Mouse (Mus musculus) heart, postnatal 14 days (tissue): Measurements from ENCODE around the gene Cables2. TPM values are rescaled to one million over a fixed set of nuclear protein-coding genes. Genes with fewer than 3 reads are reported as not detected.

ENCODE experiments used
- DNase-seq, 2 experiments: peaks; one replicate each; pipeline ENCODE4 v3.0.0; 2021 to 2022
- intact Hi-C: fragments of 180-260 bp; cut with DNase I; formaldehyde crosslinking; loops from one replicate; pipeline ENCODE4 v1.15.1; 2025
- total RNA-seq, 2 experiments: library from RNA; stranded (reverse); gene quantifications; 2 replicates each; pipeline ENCODE4 v1.2.3; 2021

Cables2 gene
- total RNA-seq, 2 experiments from 2014 or later = 14.3 to 14.6 TPM

GRCm38 (mm10) chr2:180257963-180258865 lies 15.1 kb downstream of the Cables2 start:
- intact Hi-C loops = loop anchor here (10.0 kb wide), 1 partner anchor 343 kb away; no protein-coding TSS in a partner anchor
- DNase-seq = no peak

GRCm38 (mm10) chr2:180257001-180257521 lies 16.2 kb downstream of the Cables2 start, which contains the start of gene Rps21:
TSS of gene Rps21 (plus strand) at chr2:180257377.
- peak; percentile 96 to 97 for DNase-seq
- intact Hi-C loops = loop anchor here (10.0 kb wide), 1 partner anchor 342 kb away; no protein-coding TSS in a partner anchor

- intact Hi-C loops = loop anchor here (10.0 kb wide), 1 partner anchor 342 kb away; no protein-coding TSS in a partner anchor
- no peak for DNase-seq
These were observed 16.8 kb downstream of the Cables2 start for GRCm38 (mm10) chr2:180256296-180257000.

- intact Hi-C loops = loop anchor here (10.0 kb wide), 1 partner anchor 341 kb away; no protein-coding TSS in a partner anchor
These were observed 17.6 kb downstream of the Cables2 start for GRCm38 (mm10) chr2:180255701-180256100.

GRCm38 (mm10) chr2:180254436-180255209 lies 18.7 kb downstream of the Cables2 start:
- no peak for DNase-seq

More at GRCm38 (mm10) chr2:180255701-180256100, 17.6 kb downstream of the Cables2 start:
- DNase-seq = no peak

GRCm38 (mm10) chr2:180251838-180252237 lies 21.5 kb downstream of the Cables2 start:
- intact Hi-C loops = loop anchor here (2.0 to 10.0 kb wide), 3 partner anchors 43 to 337 kb away; no protein-coding TSS in a partner anchor
- DNase-seq = no peak

More at GRCm38 (mm10) chr2:180254436-180255209, 18.7 kb downstream of the Cables2 start:
- intact Hi-C loops = loop anchor here (10.0 kb wide), 1 partner anchor 340 kb away; no protein-coding TSS in a partner anchor

- intact Hi-C loops = loop anchor here (2.0 to 10.0 kb wide), 3 partner anchors 42 to 336 kb away; no protein-coding TSS in a partner anchor
- peak; percentile 80 to 89 for DNase-seq
These were observed 22.2 kb downstream of the Cables2 start for GRCm38 (mm10) chr2:180250930-180251611.

- intact Hi-C loops = no loop called here
- no peak for DNase-seq
These were observed 24.2 kb downstream of the Cables2 start for GRCm38 (mm10) chr2:180248947-180249660.

GRCm38 (mm10) chr2:180247916-180248315 lies 25.4 kb downstream of the Cables2 start:
- intact Hi-C loops = no loop called here

GRCm38 (mm10) chr2:180243108-180243507 lies 30.2 kb downstream of the Cables2 start:
- intact Hi-C loops = no loop called here
- no peak for DNase-seq

More at GRCm38 (mm10) chr2:180247916-180248315, 25.4 kb downstream of the Cables2 start:
- DNase-seq = no peak

GRCm38 (mm10) chr2:180238591-180238990 lies 34.7 kb downstream of the Cables2 start:
- intact Hi-C loops = no loop called here
- no peak for DNase-seq

- intact Hi-C loops = no loop called here
- DNase-seq = no peak
These were observed 35.5 kb downstream of the Cables2 start for GRCm38 (mm10) chr2:180237601-180238345.

- intact Hi-C loops = no loop called here
- DNase-seq = no peak
These were observed 36.4 kb downstream of the Cables2 start for GRCm38 (mm10) chr2:180236930-180237329.

- DNase-seq = no peak
- intact Hi-C loops = no loop called here
These were observed 36.8 kb downstream of the Cables2 start for GRCm38 (mm10) chr2:180236500-180236899.

- no peak for DNase-seq
- intact Hi-C loops = no loop called here
These were observed 37.5 kb downstream of the Cables2 start for GRCm38 (mm10) chr2:180235788-180236187.

- intact Hi-C loops = no loop called here
- DNase-seq = no peak
These were observed 38.3 kb downstream of the Cables2 start for GRCm38 (mm10) chr2:180234980-180235379.

GRCm38 (mm10) chr2:180234353-180234752 lies 38.9 kb downstream of the Cables2 start:
- intact Hi-C loops = no loop called here
- DNase-seq = no peak
